Mouse (Mus musculus) cerebellum, adult 11-12 months (tissue): ENCODE measurements around the gene Olfr433.
"Not testable (repeated sequence)": the region's sequence is repeated elsewhere in the genome, so short reads cannot be mapped to it uniquely, and the experiment has no call there.

Source experiments
- DNase-seq: peaks from one replicate; pipeline ENCODE4 v3.0.0; 2022

Gene Olfr433

GRCm38 (mm10) chr1:174040523-174041177 lies at the start of gene Olfr433:
TSS of gene Olfr433 (plus strand) at chr1:174040705.
- no peak for DNase-seq

DNA sequence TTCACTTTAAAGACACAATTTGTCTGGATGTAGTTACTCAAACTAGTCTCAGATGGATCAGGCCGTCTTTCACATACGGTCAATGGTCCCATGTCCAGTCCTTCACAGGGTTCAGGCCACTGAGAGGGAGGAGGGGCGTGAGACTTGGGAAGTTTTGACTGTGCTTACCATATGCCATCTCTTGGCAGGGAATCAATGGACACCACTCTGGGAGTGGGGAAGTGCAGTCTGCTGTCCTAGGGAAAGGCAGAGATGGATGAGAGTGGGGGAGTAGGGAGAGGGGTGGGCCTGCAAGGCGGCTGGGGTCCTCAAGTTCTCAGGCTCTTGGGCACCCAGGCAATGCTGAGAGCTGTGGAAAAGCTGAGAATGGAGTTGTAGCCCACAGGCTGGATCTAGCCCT lies 45.5 kb upstream of the Olfr433 start:
- no peak for DNase-seq

DNA sequence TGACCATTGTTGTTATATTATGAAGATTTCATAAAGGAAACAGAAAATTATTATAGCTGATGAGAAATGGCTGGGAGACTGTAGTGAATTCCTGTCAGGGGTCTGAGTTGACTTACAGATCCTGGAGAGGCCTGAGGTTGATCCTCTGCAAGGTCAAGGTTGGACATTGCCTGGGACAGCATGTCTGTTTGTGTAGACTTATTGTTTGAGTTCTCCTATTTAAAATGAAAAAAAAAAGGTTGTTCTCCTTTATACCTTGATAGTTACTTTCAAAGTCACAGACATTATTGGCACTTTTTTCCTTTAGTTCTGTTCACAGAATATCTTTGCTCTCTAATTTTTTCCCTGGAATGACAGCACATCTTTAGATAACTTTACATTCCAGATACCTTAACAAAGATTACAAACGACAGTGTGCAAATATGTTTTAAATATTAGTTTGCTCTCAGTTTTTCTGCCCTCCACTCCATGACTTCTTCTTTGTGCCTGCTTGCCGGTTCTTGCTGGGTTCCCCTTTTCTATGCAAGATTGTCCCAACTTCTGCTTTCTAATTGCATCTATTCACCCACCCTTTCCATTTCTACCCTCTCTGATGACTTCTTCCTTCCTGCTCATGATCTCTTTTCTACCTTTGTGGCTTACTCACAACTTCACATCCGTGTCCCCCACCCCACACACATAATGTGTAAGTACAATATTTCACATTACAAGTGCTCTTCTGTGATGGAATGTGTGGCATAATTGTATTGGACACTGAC lies 36.0 kb upstream of the Olfr433 start:
- not testable (repeated sequence) for DNase-seq

DNA sequence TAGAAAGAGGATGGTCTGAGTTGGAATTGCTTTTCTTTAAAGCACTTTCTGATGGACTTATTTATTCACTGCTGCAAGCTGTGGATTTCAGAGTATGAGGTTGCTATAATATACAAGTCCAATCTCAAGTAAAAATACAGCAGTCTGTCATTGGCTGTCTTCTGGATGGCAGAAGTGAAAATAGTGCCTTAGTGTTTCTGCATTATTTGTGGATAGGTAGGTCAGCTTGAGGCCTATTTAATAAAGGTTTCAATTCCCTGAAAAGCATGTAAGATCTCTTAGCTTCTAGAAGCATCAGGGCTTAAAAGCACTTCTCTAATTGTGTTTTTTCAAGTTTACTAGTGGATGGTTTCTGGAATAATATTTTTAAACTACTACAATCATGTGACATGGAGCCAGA lies 33.5 kb upstream of the Olfr433 start:
- DNase-seq: not testable (repeated sequence)

DNA sequence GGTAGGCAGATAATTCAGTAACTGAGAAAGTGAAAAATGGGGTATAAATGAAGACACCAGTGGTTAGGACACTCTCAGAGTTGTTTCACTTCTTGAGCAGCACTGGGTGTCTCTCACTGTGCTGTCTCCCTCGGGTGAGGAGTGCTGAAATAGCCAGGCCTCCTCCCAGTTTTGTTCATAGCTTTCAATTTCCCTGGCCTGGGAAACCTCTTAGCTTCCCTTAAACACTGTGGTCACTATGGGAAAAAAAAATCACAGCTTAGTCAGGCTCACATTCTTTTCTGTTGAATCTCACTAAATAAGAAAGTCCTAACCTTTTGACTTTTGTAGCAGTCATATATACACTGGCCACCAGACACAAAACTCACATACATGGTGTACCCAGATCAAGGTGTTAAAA lies 8.8 kb upstream of the Olfr433 start, which contains the start of gene Ifi205:
Ifi205 (minus strand) TSS at position 113 of the 400 bp plus-strand sequence.
- DNase-seq: no peak

GRCm38 (mm10) chr1:174035841-174036240 lies 4.7 kb upstream of the Olfr433 start:
- DNase-seq: no peak

- DNase-seq: no peak
Measured at GRCm38 (mm10) chr1:174038480-174038879, 2.0 kb upstream of the Olfr433 start.

GRCm38 (mm10) chr1:174042091-174042884 lies 1.8 kb downstream of the Olfr433 start:
- not testable (repeated sequence) for DNase-seq

DNA sequence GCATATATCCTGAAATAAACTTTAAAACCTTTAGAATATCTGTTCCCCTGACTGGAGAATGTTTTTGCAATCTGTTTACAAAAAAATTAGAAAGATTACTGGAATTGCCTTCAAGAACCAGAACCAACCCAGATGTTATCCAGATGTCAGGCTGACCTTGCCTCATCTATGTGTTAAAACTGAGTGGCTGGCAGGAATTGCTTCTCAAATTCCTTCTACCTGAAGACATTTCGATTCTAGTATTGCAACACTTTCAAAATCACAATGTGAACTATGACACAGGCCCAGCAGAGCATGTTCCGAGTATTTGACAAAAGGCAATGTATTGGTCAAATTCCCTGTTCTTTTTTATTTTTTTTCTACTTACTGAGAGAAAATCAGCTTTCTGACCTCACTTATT lies 3.9 kb downstream of the Olfr433 start:
- no peak for DNase-seq

DNA sequence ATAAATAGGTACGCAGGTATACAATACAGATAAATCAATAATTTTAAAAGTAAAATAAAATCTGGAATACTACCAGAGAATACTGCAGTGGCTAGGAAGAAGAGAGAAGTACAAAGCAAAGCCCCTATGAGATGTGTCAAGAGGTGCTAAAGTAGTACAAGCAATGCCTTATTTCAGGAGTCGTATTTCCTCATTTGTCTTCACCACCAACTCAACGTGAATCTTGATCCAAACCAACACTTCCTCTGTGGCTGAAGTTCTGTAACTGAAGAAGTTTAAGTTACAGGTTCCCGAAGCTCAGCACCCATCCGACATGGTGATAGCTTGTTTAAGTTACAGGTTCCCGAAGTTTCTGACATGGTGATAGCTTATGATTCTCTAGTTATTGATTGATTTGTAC lies 7.7 kb downstream of the Olfr433 start:
- DNase-seq: not testable (repeated sequence)

DNA sequence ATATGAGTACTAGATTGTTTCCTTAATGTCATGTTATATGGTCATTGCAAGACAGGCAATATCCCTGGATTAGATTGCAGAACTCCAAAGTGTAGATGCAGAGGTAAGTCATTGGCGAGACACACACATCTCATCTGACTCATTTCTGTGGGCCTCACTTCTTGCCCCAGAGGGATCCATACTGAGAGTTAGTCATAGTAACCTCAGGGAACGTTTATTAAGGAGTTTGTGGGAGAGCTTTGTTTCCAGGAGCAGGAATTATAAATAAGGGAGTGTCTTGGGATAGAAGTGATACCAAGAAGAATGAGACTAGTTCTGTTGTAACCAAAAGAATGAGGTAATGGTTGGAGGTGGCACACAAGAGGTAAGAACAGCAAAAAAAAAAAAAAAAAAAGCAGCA lies 8.4 kb downstream of the Olfr433 start, which contains the start of gene Olfr432:
Olfr432 (plus strand) TSS at position 313 of the 400 bp plus-strand sequence.
- DNase-seq: no peak

GRCm38 (mm10) chr1:174049357-174049756 lies 8.9 kb downstream of the Olfr433 start:
- not testable (repeated sequence) for DNase-seq

DNA sequence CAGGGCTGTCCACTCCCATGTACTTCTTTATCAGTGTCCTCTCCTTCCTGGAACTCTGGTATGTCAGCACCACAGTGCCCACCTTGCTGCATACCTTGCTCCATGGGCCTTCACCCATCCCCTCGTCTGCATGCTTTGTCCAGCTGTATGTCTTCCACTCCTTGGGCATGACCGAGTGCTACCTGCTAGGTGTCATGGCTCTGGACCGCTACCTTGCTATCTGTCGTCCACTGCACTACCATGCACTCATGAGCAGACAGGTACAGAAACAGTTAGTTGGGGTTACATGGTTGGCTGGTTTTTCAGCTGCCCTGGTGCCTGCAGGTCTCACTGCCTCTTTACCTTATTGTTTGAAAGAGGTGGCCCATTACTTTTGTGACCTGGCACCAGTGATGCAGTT lies 10.0 kb downstream of the Olfr433 start:
- DNase-seq: no peak

- no peak for DNase-seq
Measured at GRCm38 (mm10) chr1:174051515-174051914, 11.0 kb downstream of the Olfr433 start.

GRCm38 (mm10) chr1:174051931-174052536 lies 11.5 kb downstream of the Olfr433 start:
- no peak for DNase-seq

DNA sequence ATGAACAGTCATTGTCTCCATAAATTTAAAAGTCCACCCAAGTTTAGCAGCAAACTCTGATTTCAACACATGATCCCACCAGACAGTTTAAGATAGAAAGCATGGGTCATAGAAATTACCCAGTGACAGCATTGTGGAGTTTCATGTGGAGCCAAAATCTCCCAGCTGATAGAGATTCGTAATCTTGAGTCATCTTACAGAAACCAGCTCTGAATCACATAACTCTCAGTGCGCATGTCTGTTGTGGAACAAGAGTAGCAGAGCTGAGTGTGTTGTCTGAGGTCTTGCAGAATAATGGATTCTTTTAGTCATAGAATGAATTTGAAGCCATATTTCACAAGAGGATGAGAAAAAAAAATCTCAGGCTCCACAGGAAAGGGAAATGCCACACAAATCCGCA lies 12.5 kb downstream of the Olfr433 start:
- no peak for DNase-seq

GRCm38 (mm10) chr1:174055248-174055647 lies 14.7 kb downstream of the Olfr433 start:
- no peak for DNase-seq

GRCm38 (mm10) chr1:174066305-174066704 lies 25.8 kb downstream of the Olfr433 start, which contains the start of gene Olfr430:
TSS of gene Olfr430 (plus strand) at chr1:174066605.
- no peak for DNase-seq

DNA sequence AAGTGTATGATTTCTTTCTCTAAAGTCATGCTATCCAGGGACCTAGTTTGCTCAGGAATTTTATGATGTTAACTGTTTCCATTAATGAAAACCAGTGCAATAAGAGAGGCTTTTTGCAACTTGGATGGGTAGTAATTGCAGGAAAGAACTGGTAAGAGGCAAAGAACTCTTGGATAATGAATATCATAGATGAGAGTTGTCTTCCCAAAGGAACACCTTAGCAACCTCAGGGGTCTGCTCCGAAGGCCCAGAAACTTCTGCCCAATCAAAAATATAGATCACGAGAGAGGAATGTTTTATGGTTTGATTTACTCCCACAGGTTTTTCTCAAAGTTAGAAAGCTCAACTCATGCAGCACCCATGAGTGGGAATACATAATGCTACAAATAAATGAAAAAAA lies 43.5 kb downstream of the Olfr433 start, which contains the start of gene Olfr429:
Olfr429 (plus strand) TSS at position 301 of the 400 bp plus-strand sequence.
- DNase-seq: no peak
